Mouse (Mus musculus): Measurements from ENCODE around the gene Stab1. TPM values are rescaled to one million over a fixed set of nuclear protein-coding genes. Genes with fewer than 3 reads are reported as not detected.
A peak's percentile ranks its signal among the peaks of the same experiment; 100 is the strongest.

The Stab1 gene
- polyA plus RNA-seq, 1 experiment from 2014 or later, result 26.6 TPM

GRCm38 (mm10) chr14:31199599-31199998, 31.2 kb upstream of the Stab1 start:
- 94% methylated on average over 7 of the region's 7 CpGs for WGBS

DNA sequence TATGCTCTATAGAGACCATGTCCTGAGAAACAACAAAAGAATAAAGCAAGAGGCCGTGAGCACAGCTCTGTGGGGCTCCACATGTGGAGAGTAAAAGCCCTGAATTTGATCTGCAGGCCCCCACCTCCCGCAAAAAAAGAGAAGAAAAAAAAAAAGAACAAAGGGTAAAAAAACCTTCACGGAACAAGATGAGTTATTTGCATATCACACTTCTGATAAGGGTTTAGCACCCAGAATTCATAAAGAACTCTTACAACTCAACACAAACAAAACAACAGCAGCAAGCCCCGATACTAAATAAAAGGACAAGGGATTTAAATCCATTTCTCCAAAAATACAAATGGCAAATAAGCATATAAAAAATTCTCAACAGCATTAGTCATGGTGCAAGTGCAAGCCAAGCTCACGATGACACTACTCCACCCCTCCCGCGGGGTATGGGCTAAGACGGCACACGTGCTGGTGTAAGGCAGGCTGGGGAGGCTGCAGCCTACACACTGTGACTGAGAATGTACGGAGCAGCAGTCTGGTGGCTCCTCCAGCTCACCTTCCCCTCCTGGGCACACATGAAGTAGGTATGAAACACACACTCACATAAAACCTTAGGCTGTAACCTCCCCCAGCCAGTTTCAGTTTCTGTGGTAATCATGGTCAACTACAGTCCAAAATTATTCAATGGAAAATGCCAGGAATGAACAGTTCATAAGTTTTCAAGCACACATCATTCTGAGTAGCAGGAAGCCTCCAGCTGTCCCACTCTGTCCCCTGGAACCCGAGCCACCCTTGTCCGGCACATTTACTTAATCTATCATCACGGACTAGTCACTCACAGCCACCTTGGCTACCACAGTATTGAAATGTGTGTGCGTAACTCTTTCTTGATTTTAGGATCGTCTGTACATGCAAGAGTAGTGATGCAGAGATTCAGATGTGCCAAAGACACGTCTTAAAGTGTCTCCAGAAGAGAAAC, 29.4 kb upstream of the Stab1 start:
- Histone ChIP-seq H3K9me3 (ENCODE audit: control insufficient read depth, low read length) (no peaks in the 10 kb centered on the region), H3K27ac (replicated peaks; ENCODE audit: low read depth, low read length) (no peak overlapping the region), H3K9ac (replicated peaks; ENCODE audit: low read length) (no peak overlapping the region; the same call in 1 of the 2 replicates), H3K4me1 (ENCODE audit: control insufficient read depth, insufficient read depth, low read length) (peaks cover 10% of the 10 kb centered on the region; the same call in 1 of the 2 replicates), H3K36me3 (ENCODE audit: control insufficient read depth, insufficient read depth, low read length) (peaks cover 78% of the 10 kb centered on the region), H3K27me3 (ENCODE audit: control insufficient read depth, insufficient read depth, low read length) (no peaks in the 10 kb centered on the region), H3K4me2 (ENCODE audit: low read length) (no peak overlapping the region), H3K4me3 (replicated peaks; ENCODE audit: low read depth, low read length) (no peak overlapping the region)
- ATAC-seq (ENCODE audit: low FRiP score, low TSS enrichment) (no peak; the same call in 1 of the 2 replicates), DNase-seq (peak; percentile 44)
- WGBS, result 45% methylated on average over 16 of the region's 16 CpGs

More at GRCm38 (mm10) chr14:31199599-31199998, 31.2 kb upstream of the Stab1 start:
- Histone ChIP-seq H3K4me1 (ENCODE audit: control insufficient read depth, insufficient read depth, low read length) (peaks cover 16% of the 10 kb centered on the region), H3K36me3 (ENCODE audit: control insufficient read depth, insufficient read depth, low read length) (peaks cover 80% of the 10 kb centered on the region), H3K4me2 (ENCODE audit: low read length) (no peak overlapping the region), H3K27ac (replicated peaks; ENCODE audit: low read depth, low read length) (no peak overlapping the region), H3K27me3 (ENCODE audit: control insufficient read depth, insufficient read depth, low read length) (no peaks in the 10 kb centered on the region), H3K9ac (replicated peaks; ENCODE audit: low read length) (no peak overlapping the region), H3K9me3 (ENCODE audit: control insufficient read depth, low read length) (no peaks in the 10 kb centered on the region), H3K4me3 (replicated peaks; ENCODE audit: low read depth, low read length) (no peak overlapping the region)
- ATAC-seq (ENCODE audit: low FRiP score, low TSS enrichment), result no peak
- no peak for DNase-seq

DNA sequence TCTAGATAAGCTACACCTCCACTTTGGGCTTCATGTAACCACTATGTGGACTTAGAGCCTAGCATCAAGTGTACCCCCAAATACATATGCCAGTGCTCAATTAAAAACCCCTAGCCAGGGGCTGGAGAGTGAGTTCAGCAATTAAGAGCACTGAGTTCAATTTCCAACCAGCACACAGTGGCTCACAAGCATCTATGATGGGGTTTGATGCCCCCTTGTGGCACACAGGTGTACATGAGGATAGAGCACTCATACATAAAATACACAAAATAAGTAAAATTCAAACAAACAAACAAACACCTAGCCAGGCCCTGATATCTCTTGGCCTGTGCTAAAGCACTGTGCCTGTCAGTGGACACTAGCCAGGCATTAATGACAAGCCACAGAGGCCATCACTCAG, 27.5 kb upstream of the Stab1 start:
- no peak overlapping the region for H3K4me3 ChIP-seq (replicated peaks; ENCODE audit: low read depth, low read length)
- H3K4me2 ChIP-seq (ENCODE audit: low read length), result no peak overlapping the region
- peaks cover 79% of the 10 kb centered on the region for H3K36me3 ChIP-seq (ENCODE audit: control insufficient read depth, insufficient read depth, low read length)
- DNase-seq (peak; percentile 62), ATAC-seq (ENCODE audit: low FRiP score, low TSS enrichment) (no peak)
- H3K27me3 ChIP-seq (ENCODE audit: control insufficient read depth, insufficient read depth, low read length), result no peaks in the 10 kb centered on the region
- H3K9ac ChIP-seq (replicated peaks; ENCODE audit: low read length), result no peak overlapping the region
- peaks cover 10% of the 10 kb centered on the region; the same call in 1 of the 2 replicates for H3K4me1 ChIP-seq (ENCODE audit: control insufficient read depth, insufficient read depth, low read length)
- H3K9me3 ChIP-seq (ENCODE audit: control insufficient read depth, low read length), result no peaks in the 10 kb centered on the region
- no peak overlapping the region for H3K27ac ChIP-seq (replicated peaks; ENCODE audit: low read depth, low read length)

DNA sequence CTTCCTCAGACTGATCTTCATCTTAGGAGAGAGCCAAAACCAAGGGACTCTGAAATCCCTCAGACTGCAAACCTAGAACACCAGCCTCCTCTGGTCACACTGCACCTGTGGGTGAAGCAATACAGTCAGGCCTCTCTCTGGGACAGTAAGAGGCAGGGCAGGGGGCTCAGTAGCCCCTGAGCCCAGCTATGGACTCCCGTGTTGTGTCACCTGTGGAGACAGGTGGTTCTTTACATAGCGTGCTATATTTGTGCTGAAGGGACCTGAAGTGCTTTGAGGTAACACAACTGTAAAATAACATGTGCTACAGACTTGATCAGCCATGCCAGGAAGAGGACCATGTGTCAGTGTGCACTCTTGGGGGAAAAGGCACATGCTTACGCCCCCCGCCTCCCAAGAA, 27.1 kb upstream of the Stab1 start:
- H3K36me3 ChIP-seq (ENCODE audit: control insufficient read depth, insufficient read depth, low read length), result peaks cover 79% of the 10 kb centered on the region
- no peak for ATAC-seq (ENCODE audit: low FRiP score, low TSS enrichment)

GRCm38 (mm10) chr14:31194891-31195513, 26.6 kb upstream of the Stab1 start:
- H3K27ac ChIP-seq (replicated peaks; ENCODE audit: low read depth, low read length), result no peak overlapping the region

More for the DNA sequence above, 27.1 kb upstream of the Stab1 start:
- Histone ChIP-seq H3K27me3 (ENCODE audit: control insufficient read depth, insufficient read depth, low read length) (no peaks in the 10 kb centered on the region), H3K9ac (replicated peaks; ENCODE audit: low read length) (no peak overlapping the region), H3K4me2 (ENCODE audit: low read length) (no peak overlapping the region), H3K4me3 (replicated peaks; ENCODE audit: low read depth, low read length) (no peak overlapping the region), H3K4me1 (ENCODE audit: control insufficient read depth, insufficient read depth, low read length) (peaks cover 10% of the 10 kb centered on the region; the same call in 1 of the 2 replicates), H3K9me3 (ENCODE audit: control insufficient read depth, low read length) (no peaks in the 10 kb centered on the region), H3K27ac (replicated peaks; ENCODE audit: low read depth, low read length) (no peak overlapping the region)
- WGBS, result 96% methylated on average over 4 of the region's 4 CpGs
- no peak for DNase-seq

GRCm38 (mm10) chr14:31194441-31194840, 26.0 kb upstream of the Stab1 start:
- Histone ChIP-seq H3K27ac (replicated peaks; ENCODE audit: low read depth, low read length) (no peak overlapping the region), H3K9ac (replicated peaks; ENCODE audit: low read length) (no peak overlapping the region), H3K4me1 (ENCODE audit: control insufficient read depth, insufficient read depth, low read length) (peaks cover 10% of the 10 kb centered on the region; the same call in 1 of the 2 replicates), H3K4me3 (replicated peaks; ENCODE audit: low read depth, low read length) (no peak overlapping the region), H3K9me3 (ENCODE audit: control insufficient read depth, low read length) (no peaks in the 10 kb centered on the region), H3K4me2 (ENCODE audit: low read length) (no peak overlapping the region), H3K27me3 (ENCODE audit: control insufficient read depth, insufficient read depth, low read length) (no peaks in the 10 kb centered on the region), H3K36me3 (ENCODE audit: control insufficient read depth, insufficient read depth, low read length) (peaks cover 79% of the 10 kb centered on the region)
- ATAC-seq (ENCODE audit: low FRiP score, low TSS enrichment), result no peak
- no peak for DNase-seq
- 96% methylated on average over 2 of the region's 2 CpGs for WGBS

More at GRCm38 (mm10) chr14:31194891-31195513, 26.6 kb upstream of the Stab1 start:
- DNase-seq, result no peak
- no peak overlapping the region for H3K9ac ChIP-seq (replicated peaks; ENCODE audit: low read length)
- H3K27me3 ChIP-seq (ENCODE audit: control insufficient read depth, insufficient read depth, low read length), result no peaks in the 10 kb centered on the region
- no peak for ATAC-seq (ENCODE audit: low FRiP score, low TSS enrichment)
- peaks cover 10% of the 10 kb centered on the region; the same call in 1 of the 2 replicates for H3K4me1 ChIP-seq (ENCODE audit: control insufficient read depth, insufficient read depth, low read length)
- H3K9me3 ChIP-seq (ENCODE audit: control insufficient read depth, low read length), result no peaks in the 10 kb centered on the region
- H3K4me2 ChIP-seq (ENCODE audit: low read length), result no peak overlapping the region
- WGBS, result 93% methylated on average over 14 of the region's 14 CpGs
- H3K4me3 ChIP-seq (replicated peaks; ENCODE audit: low read depth, low read length), result no peak overlapping the region
- peaks cover 79% of the 10 kb centered on the region for H3K36me3 ChIP-seq (ENCODE audit: control insufficient read depth, insufficient read depth, low read length)

DNA sequence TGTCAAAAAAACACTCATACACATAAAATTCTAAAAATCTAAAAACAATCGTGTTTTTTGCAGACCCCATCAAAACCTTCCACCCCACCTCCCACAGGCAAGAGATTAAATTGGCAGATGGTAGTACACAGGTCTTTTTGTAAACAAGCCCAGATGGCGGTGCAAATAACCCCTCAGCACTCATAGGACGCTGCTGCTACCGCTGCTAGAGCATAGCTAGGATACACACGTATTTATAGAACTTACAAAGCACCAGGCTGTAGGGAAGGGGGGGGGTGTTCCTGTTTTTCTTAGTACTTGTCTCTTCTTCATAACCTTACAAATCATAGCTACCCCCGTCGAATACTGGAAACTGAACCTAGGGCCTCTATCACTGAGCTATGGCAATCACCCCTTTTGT, 25.4 kb upstream of the Stab1 start:
- WGBS, result 86% methylated on average over 7 of the region's 7 CpGs

GRCm38 (mm10) chr14:31191936-31192335, 23.5 kb upstream of the Stab1 start:
- no peak overlapping the region for H3K4me2 ChIP-seq (ENCODE audit: low read length)
- H3K9me3 ChIP-seq (ENCODE audit: control insufficient read depth, low read length), result no peaks in the 10 kb centered on the region
- WGBS, result 84% methylated on average over 2 of the region's 2 CpGs
- H3K36me3 ChIP-seq (ENCODE audit: control insufficient read depth, insufficient read depth, low read length), result peaks cover 89% of the 10 kb centered on the region
- H3K4me3 ChIP-seq (replicated peaks; ENCODE audit: low read depth, low read length), result no peak overlapping the region
- no peak overlapping the region for H3K9ac ChIP-seq (replicated peaks; ENCODE audit: low read length)
- no peak for ATAC-seq (ENCODE audit: low FRiP score, low TSS enrichment)
- H3K27ac ChIP-seq (replicated peaks; ENCODE audit: low read depth, low read length), result no peak overlapping the region
- H3K27me3 ChIP-seq (ENCODE audit: control insufficient read depth, insufficient read depth, low read length), result no peaks in the 10 kb centered on the region
- DNase-seq, result no peak
- no peaks in the 10 kb centered on the region for H3K4me1 ChIP-seq (ENCODE audit: control insufficient read depth, insufficient read depth, low read length)

More for the DNA sequence above, 25.4 kb upstream of the Stab1 start:
- Histone ChIP-seq H3K36me3 (ENCODE audit: control insufficient read depth, insufficient read depth, low read length) (peaks cover 79% of the 10 kb centered on the region), H3K9me3 (ENCODE audit: control insufficient read depth, low read length) (no peaks in the 10 kb centered on the region), H3K4me3 (replicated peaks; ENCODE audit: low read depth, low read length) (no peak overlapping the region), H3K27me3 (ENCODE audit: control insufficient read depth, insufficient read depth, low read length) (no peaks in the 10 kb centered on the region), H3K27ac (replicated peaks; ENCODE audit: low read depth, low read length) (no peak overlapping the region), H3K9ac (replicated peaks; ENCODE audit: low read length) (no peak overlapping the region), H3K4me2 (ENCODE audit: low read length) (no peak overlapping the region), H3K4me1 (ENCODE audit: control insufficient read depth, insufficient read depth, low read length) (peaks cover 10% of the 10 kb centered on the region; the same call in 1 of the 2 replicates)
- no peak for ATAC-seq (ENCODE audit: low FRiP score, low TSS enrichment)
- no peak for DNase-seq
